In the genomic region with DNA sequence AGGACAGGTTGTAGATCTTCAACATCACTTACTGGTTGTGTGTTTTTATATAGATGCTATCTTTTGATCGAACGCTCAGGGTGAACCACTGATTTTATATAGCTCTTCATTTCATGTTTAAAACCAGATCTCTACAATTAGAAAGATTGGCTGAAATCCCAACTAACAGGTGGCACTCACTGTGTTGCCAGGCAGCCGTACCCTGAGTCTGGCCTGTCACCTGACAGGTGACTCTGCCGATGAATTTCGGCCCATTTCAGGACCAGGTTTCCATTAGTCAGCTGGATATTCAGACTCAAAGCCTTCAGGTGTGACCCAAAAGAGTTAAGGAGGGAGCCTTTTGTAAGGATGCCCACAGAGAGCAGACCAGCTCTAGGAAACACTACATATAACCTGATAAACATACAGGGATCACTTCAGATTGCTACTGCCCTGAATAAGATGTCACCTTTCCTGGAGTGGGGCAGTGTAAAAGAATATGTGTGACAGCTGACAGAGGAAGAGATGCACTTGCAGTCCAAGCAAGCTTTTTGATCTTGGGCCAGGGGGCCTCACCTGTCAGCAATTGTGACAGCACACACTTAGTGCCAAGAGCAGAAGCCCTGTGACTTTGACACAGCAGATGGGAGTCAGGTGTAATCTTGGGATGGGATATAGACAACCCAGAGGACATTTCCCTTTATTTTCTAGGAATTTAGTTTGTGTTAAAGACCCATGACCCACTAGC, we compare ENCODE assay signal across 12 mouse cellular contexts.
"Had no signal": no experiment of that assay in that cellular context is flagged by ENCODE, and none has a peak within 500 bp of the region (broad histone marks: within the 10 kb centered on the region; RNA-seq: fewer than 3 reads in every experiment).

No protein-coding gene starts in this region.

- H3K9ac ChIP-seq: limb, embryonic 12.5 days; liver, embryonic 13.5 days; liver, postnatal 0 days; lung, embryonic 15.5 days; midbrain, embryonic 12.5 days had no signal

- H3K4me3 ChIP-seq: left cerebral cortex, adult 2 months; limb, embryonic 12.5 days; liver, embryonic 13.5 days; lung, embryonic 15.5 days; midbrain, embryonic 12.5 days had no signal

- H3K4me2 ChIP-seq: limb, embryonic 12.5 days; liver, embryonic 13.5 days; lung, embryonic 15.5 days; midbrain, embryonic 12.5 days had no signal

- H3K27me3 ChIP-seq: limb, embryonic 12.5 days; liver, embryonic 13.5 days; lung, embryonic 15.5 days; midbrain, embryonic 12.5 days had no signal

- H3K4me1 ChIP-seq: limb, embryonic 12.5 days; liver, embryonic 13.5 days; lung, embryonic 15.5 days; midbrain, embryonic 12.5 days had no signal

- H3K9me3 ChIP-seq: limb, embryonic 12.5 days; liver, embryonic 13.5 days; lung, embryonic 15.5 days; midbrain, embryonic 12.5 days had no signal

- H3K36me3 ChIP-seq: limb, embryonic 12.5 days; liver, embryonic 13.5 days; lung, embryonic 15.5 days; midbrain, embryonic 12.5 days had no signal

- DNase-seq: kidney, postnatal 14 days; liver; liver, embryonic 13.5 days; liver, postnatal 0 days; lung, postnatal 14 days; right cerebral cortex, adult 18-20 months had no signal

- ATAC-seq: liver, postnatal 0 days; midbrain, embryonic 16.5 days had no signal

- H3K27ac ChIP-seq: left cerebral cortex, adult 2 months; limb, embryonic 12.5 days; liver, embryonic 13.5 days; lung, embryonic 15.5 days; midbrain, embryonic 12.5 days; stomach, postnatal 0 days had no signal
